Mouse (Mus musculus) heart, adult 2 months (tissue): Measurements from ENCODE around the gene Tacc2.

Source experiments
- CTCF ChIP-seq: fragments of 200-600 bp; IDR thresholded peaks from 2 replicates; pipeline ENCODE4 v1.8.1; 2022; ENCODE audit warnings: antibody characterized with exemption, mild to moderate bottlenecking, moderate library complexity
- POLR2A ChIP-seq: fragments of 200-500 bp; IDR thresholded peaks from 2 replicates; pipeline ENCODE4 v1.6.1; 2011; ENCODE audit warnings: mild to moderate bottlenecking, low read depth, low read length, control low read depth; ENCODE audit not compliant: insufficient read depth

DNA sequence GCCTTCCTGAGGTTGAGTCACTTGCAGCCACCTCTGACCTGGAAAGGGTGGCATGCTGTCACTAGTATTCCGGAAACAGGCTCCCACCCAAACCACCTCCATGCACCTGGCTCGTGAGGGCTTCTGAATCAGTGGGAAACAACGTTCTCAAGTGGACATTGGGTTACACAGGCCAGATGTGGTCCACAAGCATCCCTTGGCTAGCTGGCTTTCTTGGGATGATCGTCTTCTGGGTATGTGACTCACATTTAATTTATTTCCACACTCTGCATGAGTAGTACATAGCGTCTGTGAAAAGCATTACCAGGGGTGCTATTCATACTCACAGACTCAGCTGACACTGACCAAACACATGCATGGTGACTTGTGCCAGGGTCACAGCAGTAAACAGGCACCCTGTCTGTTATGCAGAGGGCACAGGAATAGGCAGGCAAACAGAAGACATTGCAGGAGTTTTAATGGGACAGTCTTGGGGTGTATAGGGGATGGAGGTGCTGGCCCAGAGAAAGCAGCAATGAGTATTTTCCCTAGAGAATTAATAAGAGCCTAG is 205.3 kb downstream of the Tacc2 start:
- TF ChIP-seq POLR2A: no peak
- no peak for TF ChIP-seq CTCF
